In genomic region chr7:29424690-29425089, GRCm38 (mm10) we compare ENCODE assay signal across 10 mouse cellular contexts.
DNase-seq lines count a peak whose midpoint lies in the region; ATAC-seq lines count a peak whose summit lies in the region.
"Had no signal": no experiment of that assay in that cellular context is flagged by ENCODE, and none has a peak within 500 bp of the region (broad histone marks: within the 10 kb centered on the region; RNA-seq: fewer than 3 reads in every experiment).

No protein-coding gene starts in this region.

- no peaks in the 10 kb centered on the region for H3K9me3 ChIP-seq in heart, embryonic 15.5 days (replicated peaks)
- H3K9me3 ChIP-seq in midbrain, embryonic 11.5 days (ENCODE audit: control insufficient read depth, low read length): no peaks in the 10 kb centered on the region
- no peaks in the 10 kb centered on the region for H3K9me3 ChIP-seq in hindbrain, embryonic 13.5 days
- H3K9me3 ChIP-seq: liver, embryonic 13.5 days had no signal

- peak overlapping the region; percentile 47; the same call in 1 of the 2 replicates for H3K27ac ChIP-seq in heart, embryonic 15.5 days
- H3K27ac ChIP-seq in midbrain, embryonic 11.5 days (ENCODE audit: low read depth, low read length): no peak overlapping the region
- H3K27ac ChIP-seq in hindbrain, embryonic 13.5 days: no peak overlapping the region
- H3K27ac ChIP-seq: liver, embryonic 13.5 days had no signal

- peak; percentile 29; the same call in 1 of the 2 replicates for ATAC-seq in heart, embryonic 15.5 days (replicated peaks; ENCODE audit: insufficient number of reproducible peaks, insufficient read depth, low FRiP score, low read depth)
- no peak for ATAC-seq in midbrain, embryonic 11.5 days (ENCODE audit: low FRiP score)
- ATAC-seq in hindbrain, embryonic 13.5 days (ENCODE audit: low FRiP score): no peak

- no peak overlapping the region for H3K9ac ChIP-seq in heart, embryonic 15.5 days
- H3K9ac ChIP-seq in midbrain, embryonic 11.5 days (ENCODE audit: low read length): no peak overlapping the region
- no peak overlapping the region for H3K9ac ChIP-seq in hindbrain, embryonic 13.5 days
- H3K9ac ChIP-seq: forebrain, postnatal 0 days; liver, embryonic 13.5 days had no signal

- 34% methylated on average over 5 of the region's 5 CpGs for WGBS in heart, embryonic 15.5 days
- WGBS in midbrain, embryonic 11.5 days: 78% methylated on average over 5 of the region's 5 CpGs
- 69% methylated on average over 5 of the region's 5 CpGs for WGBS in hindbrain, embryonic 13.5 days

- no peaks in the 10 kb centered on the region for H3K36me3 ChIP-seq in heart, embryonic 15.5 days
- H3K36me3 ChIP-seq in midbrain, embryonic 11.5 days (ENCODE audit: control insufficient read depth, insufficient read depth, low read length): no peaks in the 10 kb centered on the region
- no peaks in the 10 kb centered on the region for H3K36me3 ChIP-seq in hindbrain, embryonic 13.5 days
- H3K36me3 ChIP-seq: liver, embryonic 13.5 days had no signal

- DNase-seq in heart, adult 11 months: no peak
- peak; percentile 80 for DNase-seq in adipocyte (ENCODE audit: low spot score)
- peak; percentile 85 for DNase-seq in kidney, postnatal 10 days
- peak; percentile 86 for DNase-seq in lung, postnatal 25 days (ENCODE audit: low spot score)
- no peak for DNase-seq in midbrain, embryonic 11.5 days (ENCODE audit: low spot score, missing footprints)
- DNase-seq in spleen, postnatal 36 days (ENCODE audit: low spot score in 2 of 2): no peak
- DNase-seq: forebrain, postnatal 0 days; liver, embryonic 13.5 days had no signal

- peaks cover 89% of the 10 kb centered on the region for H3K27me3 ChIP-seq in heart, embryonic 15.5 days
- H3K27me3 ChIP-seq in midbrain, embryonic 11.5 days (ENCODE audit: control insufficient read depth, insufficient read depth, low read length): peaks cover 8% of the 10 kb centered on the region
- H3K27me3 ChIP-seq in hindbrain, embryonic 13.5 days: no peaks in the 10 kb centered on the region
- H3K27me3 ChIP-seq: liver, embryonic 13.5 days had no signal

- H3K4me1 ChIP-seq in heart, embryonic 15.5 days (replicated peaks): peaks cover 12% of the 10 kb centered on the region; the same call in 1 of the 2 replicates
- peaks cover 9% of the 10 kb centered on the region for H3K4me1 ChIP-seq in midbrain, embryonic 11.5 days (ENCODE audit: control insufficient read depth, insufficient read depth, low read length)
- H3K4me1 ChIP-seq in hindbrain, embryonic 13.5 days (replicated peaks): peaks cover 20% of the 10 kb centered on the region

- H3K4me2 ChIP-seq in heart, embryonic 15.5 days: no peak overlapping the region
- no peak overlapping the region for H3K4me2 ChIP-seq in midbrain, embryonic 11.5 days
- H3K4me2 ChIP-seq in hindbrain, embryonic 13.5 days: no peak overlapping the region
- H3K4me2 ChIP-seq: liver, embryonic 13.5 days had no signal

- H3K4me3 ChIP-seq in heart, embryonic 15.5 days: no peak overlapping the region
- H3K4me3 ChIP-seq in midbrain, embryonic 11.5 days (ENCODE audit: low read depth, low read length): no peak overlapping the region
- no peak overlapping the region for H3K4me3 ChIP-seq in hindbrain, embryonic 13.5 days
- H3K4me3 ChIP-seq: liver, embryonic 13.5 days had no signal

Comparison
In these comparisons a context has a peak if more than half of its experiments do, and no peak if none do; other contexts are left out.
1. DNase-seq: peak in adipocyte (single experiment), kidney, postnatal 10 days (single experiment) and lung, postnatal 25 days (single experiment); none in heart, adult 11 months (single experiment), midbrain, embryonic 11.5 days (single experiment) and spleen, postnatal 36 days (0 of 2).